Mouse (Mus musculus) left cerebral cortex, adult 8-10 months (tissue): ENCODE measurements at regions not wholly inside any gene's neighbourhood (a gene's known extent, or its start where the extent isn't known, plus 50 kb on each side); places are given as distances from the start of the nearest gene placed in this dataset.

Experiments
- DNase-seq, 2 experiments: peaks; one replicate each; pipeline ENCODE4 v3.0.0; 2022; ENCODE audit warnings: low spot score in 2 of 2

DNA sequence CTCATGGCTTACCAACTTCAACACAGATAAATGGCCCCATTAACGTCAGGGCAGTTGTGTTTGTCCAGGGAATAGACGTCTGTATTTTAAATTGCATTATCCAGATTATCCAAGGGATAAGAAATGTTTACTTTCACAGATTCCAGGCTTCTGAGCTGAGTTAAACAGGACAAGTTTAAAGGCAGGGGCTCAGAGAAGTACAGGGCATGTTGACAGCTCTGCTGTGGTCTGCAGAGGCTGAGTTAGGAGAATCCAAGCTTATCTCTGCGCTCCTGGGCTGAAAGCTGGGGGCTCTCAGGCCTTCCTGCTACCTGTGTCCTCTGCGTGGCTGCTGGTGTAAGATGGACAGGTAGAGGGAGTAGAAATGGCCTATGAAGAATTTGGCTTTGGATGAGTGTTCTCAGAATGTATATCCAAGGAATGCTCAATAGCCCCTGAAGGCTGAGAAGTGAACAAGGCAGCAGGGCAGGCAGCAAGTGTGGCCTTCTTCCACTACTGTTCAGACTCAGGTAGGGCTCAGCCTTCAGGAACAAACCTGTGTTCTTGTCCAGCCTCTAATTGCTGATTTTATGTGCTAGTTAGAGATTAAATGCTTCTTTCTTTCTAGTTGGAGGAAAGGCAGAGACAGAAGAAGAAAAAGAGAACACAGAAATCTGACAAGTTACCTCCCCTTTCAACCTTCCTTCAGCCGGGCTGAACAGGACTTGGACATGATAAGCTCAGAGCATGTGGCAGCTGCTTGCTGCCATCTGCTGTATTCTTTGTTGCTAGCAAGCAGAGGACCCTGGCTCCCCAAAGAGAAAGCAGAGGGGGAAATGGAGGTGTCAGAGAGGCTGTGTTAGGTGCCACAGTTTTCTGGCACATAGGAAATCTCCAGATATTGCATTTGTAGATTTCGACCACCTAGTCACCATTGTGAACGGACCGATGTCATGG, 77.9 kb upstream of the Grem2 start:
- DNase-seq = peak in 1 of 2 experiments; percentile 13

DNA sequence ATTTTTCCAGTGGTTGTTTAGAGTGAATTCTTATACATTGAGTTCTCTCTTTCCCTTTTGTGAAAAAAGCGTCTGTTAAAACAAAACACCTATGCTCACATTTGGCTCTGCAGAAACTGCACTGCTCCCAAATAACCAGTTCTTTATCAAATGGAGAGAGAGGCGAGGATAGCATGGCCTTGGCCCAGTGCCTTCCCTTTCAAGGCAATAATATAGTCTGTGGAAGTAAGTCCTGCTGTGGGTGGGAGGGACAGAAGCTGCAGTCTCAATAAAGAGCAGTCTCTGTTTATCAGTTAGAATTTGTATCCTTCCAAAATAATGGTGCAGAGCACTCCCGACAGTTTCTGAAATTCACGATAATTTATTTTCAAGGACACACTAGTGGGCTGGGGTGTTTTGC, 70.9 kb upstream of the Grem2 start:
- no peak for DNase-seq

DNA sequence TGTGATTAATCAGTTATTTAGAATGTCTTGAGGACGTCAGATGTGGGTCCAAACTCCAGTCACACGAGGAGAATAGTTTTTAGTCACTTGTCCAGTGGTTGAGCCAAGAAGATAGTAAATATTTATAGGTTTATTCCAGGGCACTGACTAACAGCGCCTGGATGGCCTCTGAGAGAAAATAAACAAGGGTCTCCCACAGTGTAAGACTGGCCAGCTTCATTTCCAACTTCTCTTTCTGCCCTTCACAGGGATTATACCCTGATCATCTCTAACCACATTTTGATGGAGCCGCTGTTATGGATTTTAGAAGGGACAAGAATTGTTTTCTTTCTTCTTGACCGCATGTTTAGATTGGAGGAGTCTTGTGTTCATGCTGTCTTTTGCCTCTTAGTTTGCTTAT, 67.0 kb upstream of the Grem2 start:
- DNase-seq = no peak

DNA sequence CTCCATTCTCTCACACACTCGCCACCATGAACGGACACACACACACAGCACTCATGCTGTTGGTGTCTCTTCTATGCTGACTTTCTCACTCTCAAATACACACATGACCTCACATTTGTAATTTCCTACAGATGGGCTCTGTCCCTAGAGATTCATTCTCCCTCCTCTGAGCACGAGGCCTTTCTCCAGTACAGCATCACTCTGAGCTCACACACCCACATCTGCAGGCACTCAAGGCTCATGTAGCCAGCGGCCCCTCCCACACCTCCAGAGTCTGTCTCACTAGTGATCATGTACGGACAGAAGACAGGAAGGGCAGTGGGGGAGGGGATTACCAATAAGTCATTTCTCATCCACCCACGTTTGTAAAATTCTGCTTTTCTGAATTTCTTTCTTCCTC, 50.3 kb upstream of the Grem2 start:
- DNase-seq = no peak
